Mouse (Mus musculus): ENCODE measurements at regions not wholly inside any gene's neighbourhood (a gene's known extent, or its start where the extent isn't known, plus 50 kb on each side); places are given as distances from the start of the nearest gene placed in this dataset.
A peak's percentile ranks its signal among the peaks of the same experiment; 100 is the strongest.

GRCm38 (mm10) chrX:105346420-105346819, 153.2 kb upstream of the Cypt2 start:
- DNase-seq (ENCODE audit: low read depth, low spot score) = no peak

- DNase-seq (ENCODE audit: low read depth, low spot score) = no peak
Measured at GRCm38 (mm10) chrX:105366284-105366683, 133.3 kb upstream of the Cypt2 start.

- DNase-seq (ENCODE audit: low read depth, low spot score) = no peak
Measured at GRCm38 (mm10) chrX:105367979-105368378, 131.6 kb upstream of the Cypt2 start.

- no peak for DNase-seq (ENCODE audit: low read depth, low spot score)
Measured at GRCm38 (mm10) chrX:105390506-105390905, 109.1 kb upstream of the Cypt2 start.

- no peak for DNase-seq (ENCODE audit: low read depth, low spot score)
Measured at GRCm38 (mm10) chrX:105391029-105391428, 108.5 kb upstream of the Cypt2 start.

GRCm38 (mm10) chrX:105391680-105392462, 107.7 kb upstream of the Cypt2 start:
- DNase-seq (ENCODE audit: low read depth, low spot score) = peak; percentile 50

GRCm38 (mm10) chrX:105393259-105393658, 106.3 kb upstream of the Cypt2 start:
- DNase-seq (ENCODE audit: low read depth, low spot score) = no peak

- no peak for DNase-seq (ENCODE audit: low read depth, low spot score)
Measured at GRCm38 (mm10) chrX:105413351-105413750, 86.2 kb upstream of the Cypt2 start.

GRCm38 (mm10) chrX:105420976-105421375, 78.6 kb upstream of the Cypt2 start:
- DNase-seq (ENCODE audit: low read depth, low spot score) = no peak
